Mouse (Mus musculus): ENCODE data around the gene Lhfpl3.

GRCm38 (mm10) chr5:22986771-22987170 is 240.9 kb downstream of the Lhfpl3 start:
- TF ChIP-seq CTCF (IDR thresholded peaks at IDR 0.05; ENCODE audit: borderline replicate concordance, control insufficient read depth, extremely low read depth, insufficient read depth, low read length, poor library complexity) (no peak), POLR2A (IDR thresholded peaks at IDR 0.05; ENCODE audit: control insufficient read depth, extremely low read depth, insufficient read depth, low read length, poor library complexity) (no peak)

Data from thymus, adult 2 months (tissue).